Mouse (Mus musculus): Measurements from ENCODE around the gene Robo2.

Robo2 gene

GRCm38 (mm10) chr16:73940211-73940541 lies 471.4 kb downstream of the Robo2 start:
- in situ Hi-C loops (cut with MseI, MboI): no loop called here

- in situ Hi-C loops (cut with MseI, MboI): no loop called here
Measured at GRCm38 (mm10) chr16:73939423-73940210, 472.0 kb downstream of the Robo2 start.

GRCm38 (mm10) chr16:73930323-73930722 lies 481.3 kb downstream of the Robo2 start:
- in situ Hi-C loops (cut with MseI, MboI): no loop called here

- in situ Hi-C loops (cut with MseI, MboI): no loop called here
Measured at GRCm38 (mm10) chr16:73927481-73927880, 484.1 kb downstream of the Robo2 start.

DNA sequence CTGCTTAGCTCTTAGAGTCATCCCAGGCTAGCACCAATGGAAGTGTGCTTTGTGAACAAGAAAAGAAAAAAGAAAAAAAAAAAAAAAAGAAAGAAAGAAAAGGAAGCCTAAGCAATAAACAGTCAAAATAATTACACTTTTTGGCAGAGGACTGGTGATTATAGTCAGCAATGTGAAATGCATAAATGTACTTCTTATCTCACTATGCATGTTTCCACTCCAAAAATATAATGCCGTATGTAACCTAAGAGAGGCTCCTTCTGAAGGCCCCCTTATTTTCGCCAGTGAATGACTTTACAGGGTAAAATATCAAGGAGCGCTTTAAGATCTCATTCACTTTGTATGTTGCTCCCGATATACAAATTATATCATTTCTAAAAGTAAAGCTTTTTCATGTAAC lies 496.2 kb downstream of the Robo2 start:
- in situ Hi-C loops (cut with MseI, MboI): no loop called here

- in situ Hi-C loops (cut with MseI, MboI): no loop called here
Measured at GRCm38 (mm10) chr16:73914936-73915335, 496.7 kb downstream of the Robo2 start.

- in situ Hi-C loops (cut with MseI, MboI): no loop called here
Measured at GRCm38 (mm10) chr16:73908504-73908903, 503.1 kb downstream of the Robo2 start.

GRCm38 (mm10) chr16:73896856-73897255 lies 514.8 kb downstream of the Robo2 start:
- in situ Hi-C loops (cut with MseI, MboI): no loop called here

GRCm38 (mm10) chr16:73881911-73882310 lies 529.7 kb downstream of the Robo2 start:
- in situ Hi-C loops (cut with MseI, MboI): no loop called here

- in situ Hi-C loops (cut with MseI, MboI): no loop called here
Measured at GRCm38 (mm10) chr16:73877973-73878372, 533.7 kb downstream of the Robo2 start.

DNA sequence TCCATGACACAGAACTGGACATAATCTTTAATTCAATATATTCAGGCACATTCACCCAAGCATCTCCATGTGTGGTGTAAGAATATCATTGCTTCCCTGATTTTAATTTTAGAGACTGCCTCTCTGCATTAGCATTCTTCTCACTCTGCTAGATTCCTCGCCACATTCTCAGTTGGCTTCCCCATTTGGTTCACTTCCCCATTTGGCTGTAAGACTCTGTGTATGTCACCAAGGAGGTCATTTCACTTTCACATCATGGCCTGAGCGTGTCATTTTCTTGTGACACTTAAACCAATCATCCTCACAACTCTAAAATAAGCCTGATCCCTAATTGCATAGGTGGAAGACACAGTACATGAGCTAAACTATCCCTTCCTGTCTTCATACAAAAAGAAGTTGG lies 536.6 kb downstream of the Robo2 start:
- in situ Hi-C loops (cut with MseI, MboI): no loop called here

GRCm38 (mm10) chr16:73873828-73874558 lies 537.6 kb downstream of the Robo2 start:
- in situ Hi-C loops (cut with MseI, MboI): no loop called here

- in situ Hi-C loops (cut with MseI, MboI): no loop called here
Measured at GRCm38 (mm10) chr16:73870296-73870695, 541.3 kb downstream of the Robo2 start.

- in situ Hi-C loops (cut with MseI, MboI): no loop called here
Measured at GRCm38 (mm10) chr16:73869527-73870212, 542.0 kb downstream of the Robo2 start.

GRCm38 (mm10) chr16:73864625-73865024 lies 547.0 kb downstream of the Robo2 start:
- in situ Hi-C loops (cut with MseI, MboI): no loop called here

- in situ Hi-C loops (cut with MseI, MboI): no loop called here
Measured at GRCm38 (mm10) chr16:73863748-73864147, 547.9 kb downstream of the Robo2 start.

- in situ Hi-C loops (cut with MseI, MboI): no loop called here
Measured at GRCm38 (mm10) chr16:73858717-73859116, 552.9 kb downstream of the Robo2 start.

GRCm38 (mm10) chr16:73855821-73856220 lies 555.8 kb downstream of the Robo2 start:
- in situ Hi-C loops (cut with MseI, MboI): no loop called here

Measured in mouse trophoblast stem cell (cell line).